Mouse (Mus musculus) kidney, adult 18-20 months (tissue): Measurements from ENCODE around the gene Trnp1.
A peak's percentile ranks its signal among the peaks of the same experiment; 100 is the strongest.

Experiments used
- DNase-seq: peaks from one replicate; pipeline ENCODE4 v3.0.0; 2021

Trnp1 gene

GRCm38 (mm10) chr4:133458044-133458443 is 40.3 kb downstream of the Trnp1 start:
- DNase-seq: no peak

DNA sequence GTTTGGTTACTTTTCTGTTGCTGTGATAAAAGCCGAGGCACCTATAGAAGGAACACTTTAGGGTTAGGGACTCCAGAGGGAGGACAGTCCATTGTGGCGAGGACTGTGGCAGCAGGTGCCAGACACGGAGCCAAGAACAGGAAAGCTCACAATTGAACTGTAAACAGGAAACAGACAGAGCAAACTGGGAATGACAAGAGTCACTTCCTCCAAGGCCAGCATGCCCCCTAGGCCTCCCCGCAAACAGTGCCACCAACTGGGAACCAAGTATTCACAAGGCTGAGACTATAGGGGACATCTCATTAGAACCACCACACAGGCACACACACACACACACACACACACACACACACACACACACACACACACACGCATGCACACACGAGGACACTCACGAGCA is 45.9 kb downstream of the Trnp1 start:
- no peak for DNase-seq

DNA sequence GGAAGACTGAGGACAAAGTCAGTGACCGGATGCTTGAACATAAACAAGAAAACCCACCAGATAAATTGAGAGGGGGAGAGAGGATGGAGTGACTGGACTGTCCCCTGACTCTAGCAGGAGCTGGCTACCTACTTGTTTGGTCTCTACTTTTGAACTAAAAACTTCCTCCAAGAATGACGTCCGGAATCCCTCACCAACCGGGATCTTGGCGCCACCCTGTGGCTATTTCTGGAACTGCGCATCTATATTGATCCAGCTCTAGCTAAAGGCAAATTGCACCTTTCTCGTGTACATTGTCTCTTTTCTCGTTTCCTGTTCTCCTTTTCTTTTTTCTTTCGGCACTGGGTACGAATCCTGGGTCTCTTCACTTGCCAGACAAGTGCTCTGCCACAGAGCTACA is 46.8 kb downstream of the Trnp1 start:
- peak; percentile 90 for DNase-seq

- peak; percentile 58 for DNase-seq
Observed at GRCm38 (mm10) chr4:133449726-133450125, 48.6 kb downstream of the Trnp1 start.

DNA sequence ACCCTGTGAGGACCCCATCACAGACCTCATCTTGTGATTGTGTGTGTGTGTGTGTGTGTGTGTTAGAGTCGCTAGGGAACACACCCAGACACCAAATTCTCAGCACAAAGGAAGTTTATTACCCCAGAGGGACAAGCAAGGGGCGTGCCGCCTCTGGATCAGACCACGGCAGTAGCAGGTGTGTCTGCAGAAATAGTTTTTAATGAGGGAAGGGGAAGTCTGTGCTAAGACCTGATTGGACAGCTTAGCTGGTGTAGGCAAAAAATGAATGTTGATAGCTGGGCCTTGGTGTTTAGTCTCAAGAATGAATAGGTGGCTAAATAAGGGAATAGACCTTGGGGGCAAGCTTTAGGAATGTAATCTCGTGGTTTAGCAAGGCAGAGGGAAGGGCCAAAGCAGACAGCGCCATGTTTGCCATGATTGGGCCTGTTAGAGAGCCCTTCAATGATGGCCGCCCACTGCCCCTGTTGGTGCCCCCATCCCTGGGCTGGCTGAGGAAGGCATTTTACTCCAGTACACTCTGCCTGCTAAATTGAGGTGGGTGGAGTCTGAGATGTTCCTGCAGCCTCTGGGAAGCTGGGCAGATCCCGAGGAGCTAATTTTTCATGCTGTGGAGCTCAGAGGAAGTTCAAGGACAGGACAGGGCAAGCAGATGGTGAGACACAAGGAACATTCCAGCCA is 49.5 kb downstream of the Trnp1 start:
- DNase-seq: no peak

DNA sequence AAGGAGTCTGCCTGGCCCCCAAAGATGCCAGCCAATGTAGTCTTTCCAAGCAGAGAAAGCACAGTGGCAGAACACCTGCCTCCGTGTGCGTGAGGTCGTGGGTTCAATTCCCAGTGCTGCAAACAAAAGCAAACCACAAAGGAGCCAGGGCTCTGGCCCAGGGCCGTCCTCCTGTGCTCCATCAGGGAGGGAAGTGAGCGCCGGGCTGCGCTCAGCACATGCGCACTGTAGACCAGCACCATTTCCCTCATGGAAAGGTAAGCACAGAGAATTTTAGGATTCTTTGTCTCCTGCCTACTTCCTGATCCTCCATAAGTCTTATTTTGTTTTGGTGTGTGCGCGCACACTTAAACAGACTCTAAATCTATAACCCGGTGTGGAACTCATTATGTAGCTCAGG is 50.4 kb downstream of the Trnp1 start:
- no peak for DNase-seq

DNA sequence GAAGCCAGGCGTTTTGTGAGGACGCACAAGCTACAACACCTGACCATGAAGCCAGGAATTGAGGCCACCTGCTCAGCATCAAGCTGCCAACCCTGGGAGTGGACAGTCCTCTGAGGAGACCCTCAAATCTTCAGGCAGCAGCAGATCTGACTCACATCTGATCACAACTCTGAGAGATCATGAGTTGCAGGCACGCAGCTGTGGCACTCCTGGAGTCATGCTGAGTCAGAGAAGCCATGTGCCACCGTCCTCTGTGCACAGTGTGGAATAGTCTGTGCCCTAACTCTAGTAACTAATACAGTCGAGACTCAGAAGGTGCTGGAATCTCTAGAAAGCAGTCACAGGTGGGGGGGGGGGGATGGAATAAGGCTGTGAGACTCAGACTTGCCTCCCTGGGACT is 51.0 kb downstream of the Trnp1 start:
- DNase-seq: no peak

DNA sequence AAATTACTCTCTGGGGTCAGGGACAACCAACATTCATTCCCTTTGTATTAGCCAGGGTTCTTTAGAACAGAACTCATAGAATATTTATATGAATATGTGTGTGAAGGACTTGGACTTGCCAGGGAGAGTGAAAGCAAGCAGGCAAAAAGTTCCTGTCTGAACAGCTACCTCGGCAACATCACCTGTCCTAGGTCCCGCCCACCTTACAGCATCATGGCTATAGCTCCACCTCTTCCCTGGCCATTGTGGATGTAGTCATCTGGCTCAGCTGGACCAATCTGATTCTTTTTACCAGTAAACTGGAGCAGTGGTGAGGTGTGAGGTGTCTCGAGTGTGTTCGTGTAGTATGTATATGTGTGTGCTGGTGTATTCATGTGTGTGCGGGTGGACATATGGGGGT is 52.6 kb downstream of the Trnp1 start:
- DNase-seq: no peak

GRCm38 (mm10) chr4:133443085-133443484 is 55.3 kb downstream of the Trnp1 start:
- DNase-seq: no peak

DNA sequence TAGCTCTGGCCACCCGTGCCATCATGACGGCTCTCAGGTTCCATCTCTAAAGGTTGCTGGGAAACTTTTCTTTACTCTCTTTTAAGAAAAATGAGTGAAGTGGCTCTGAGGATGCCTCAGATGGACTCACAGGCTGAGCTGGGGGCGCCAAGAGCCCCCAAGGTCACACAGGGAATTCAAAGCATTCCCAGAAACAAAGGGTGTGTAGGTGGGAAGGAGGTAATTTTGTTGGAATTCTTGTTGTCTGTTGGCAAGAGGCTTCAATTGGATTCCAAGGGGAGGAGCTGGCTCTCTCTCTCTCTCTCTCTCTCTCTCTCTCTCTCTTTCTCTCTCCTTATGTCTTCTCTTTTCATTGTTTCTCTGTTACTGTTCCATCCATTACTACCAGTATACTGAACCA is 56.2 kb downstream of the Trnp1 start:
- DNase-seq: no peak
